Mouse (Mus musculus): ENCODE measurements around the gene Ttll5. TPM values are rescaled to one million over a fixed set of nuclear protein-coding genes. Genes with fewer than 3 reads are reported as not detected.

Ttll5 gene
- total and polyA plus RNA-seq, 3 experiments: 7.4 to 18.5 TPM; not detected in 1

DNA sequence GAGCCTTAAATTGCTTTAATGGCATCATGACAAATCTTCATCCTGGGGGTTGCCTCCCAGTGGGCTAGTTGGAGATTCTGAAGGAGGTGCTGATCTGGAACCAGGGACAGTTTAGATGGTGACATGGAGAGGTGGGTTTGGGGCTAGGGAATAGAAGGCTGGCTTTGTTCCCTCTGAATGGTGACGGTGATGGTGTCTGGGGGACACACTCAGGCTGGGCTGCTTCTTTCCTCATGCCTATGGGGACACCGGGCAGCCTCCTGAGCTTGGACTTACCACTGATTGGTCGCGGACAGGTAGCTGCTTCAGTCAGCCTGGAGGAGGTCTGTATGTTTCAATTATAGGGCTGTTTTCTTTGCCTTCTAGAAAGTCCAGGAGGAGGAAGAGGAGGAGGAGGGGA, 12.8 kb upstream of the Ttll5 start:
- DNase-seq (ENCODE audit: low read depth, low spot score): no peak
- no peak for TF ChIP-seq EP300 (IDR thresholded peaks at IDR 0.05; ENCODE audit: low read depth in 1 of 2, low read length in 2 of 2)
- TF ChIP-seq RAD21 (IDR thresholded peaks at IDR 0.05; ENCODE audit: low read depth, low read length): no peak
- TF ChIP-seq CTCF (IDR thresholded peaks at IDR 0.05 in 2 of 3, conservative IDR thresholded peaks at IDR 0.05 in 1 of 3; ENCODE audit: control insufficient read depth in 1 of 3, insufficient read depth in 1 of 3, low read depth in 2 of 3, low read length in 3 of 3, poor library complexity in 1 of 3, severe bottlenecking in 1 of 3): no peak
- no peak for TF ChIP-seq GATA1 (IDR thresholded peaks at IDR 0.05; ENCODE audit: low read depth, low read length)
- TF ChIP-seq TAL1 (IDR thresholded peaks at IDR 0.05; ENCODE audit: low read length): no peak
- no peak for TF ChIP-seq UBTF (IDR thresholded peaks at IDR 0.05; ENCODE audit: borderline replicate concordance, insufficient read depth, low read depth, low read length)
- no peak for TF ChIP-seq MAX (IDR thresholded peaks at IDR 0.05; ENCODE audit: low read length)
- TF ChIP-seq HCFC1 (IDR thresholded peaks at IDR 0.05; ENCODE audit: low read depth, low read length): no peak
- TF ChIP-seq SMC3 (IDR thresholded peaks at IDR 0.05; ENCODE audit: low read depth, low read length): no peak
- no peak for TF ChIP-seq ELF1 (IDR thresholded peaks at IDR 0.05; ENCODE audit: low read depth, low read length)
- TF ChIP-seq ZC3H11A (IDR thresholded peaks at IDR 0.05; ENCODE audit: low read depth, low read length): no peak
- no peak for TF ChIP-seq JUND (IDR thresholded peaks at IDR 0.05; ENCODE audit: low read depth, low read length)
- no peak for TF ChIP-seq TCF12 (IDR thresholded peaks at IDR 0.05; ENCODE audit: low read depth, low read length)
- TF ChIP-seq MXI1 (IDR thresholded peaks at IDR 0.05; ENCODE audit: low read depth, low read length): no peak
- TF ChIP-seq USF2 (IDR thresholded peaks at IDR 0.05; ENCODE audit: borderline replicate concordance in 1 of 2, insufficient read depth in 1 of 2, low read depth in 1 of 2, low read length in 2 of 2): no peak
- no peak for TF ChIP-seq MEF2A (IDR thresholded peaks at IDR 0.05; ENCODE audit: extremely low read depth, insufficient replicate concordance, low read depth, low read length, poor library complexity, severe bottlenecking)
- TF ChIP-seq E2F4 (IDR thresholded peaks at IDR 0.05; ENCODE audit: borderline replicate concordance, low read depth, low read length): no peak
- no peak for TF ChIP-seq MAFK (IDR thresholded peaks at IDR 0.05; ENCODE audit: borderline replicate concordance, low read depth, low read length)
- TF ChIP-seq SIN3A (IDR thresholded peaks at IDR 0.05; ENCODE audit: low read length): no peak
- TF ChIP-seq RCOR1 (IDR thresholded peaks at IDR 0.05; ENCODE audit: low read depth, low read length): no peak
- Histone ChIP-seq H3K27me3 (ENCODE audit: control insufficient read depth in 1 of 2, insufficient read depth in 2 of 2, low read length in 2 of 2) (no peaks in the 10 kb centered on the region), H3K79me2 (ENCODE audit: control insufficient read depth, insufficient read depth, low read length, poor library complexity) (no peaks in the 10 kb centered on the region), H3K4me1 (ENCODE audit: control insufficient read depth in 1 of 2, insufficient read depth in 2 of 2, low read length in 2 of 2) (no peaks in the 10 kb centered on the region), H3K9ac (ENCODE audit: control insufficient read depth, low read depth, low read length, poor library complexity, severe bottlenecking) (no peak overlapping the region), H3K27ac (ENCODE audit: control insufficient read depth, low read depth, low read length) (no peak overlapping the region), H3K36me3 (ENCODE audit: control insufficient read depth in 1 of 2, insufficient read depth in 2 of 2, low read length in 2 of 2) (no peaks in the 10 kb centered on the region), H3K9me3 (replicated peaks; ENCODE audit: insufficient read depth, low read length) (no peaks in the 10 kb centered on the region), H3K4me3 (ENCODE audit: control insufficient read depth in 1 of 2, insufficient read depth in 1 of 2, low read depth in 2 of 2, low read length in 2 of 2) (no peak overlapping the region)

- Histone ChIP-seq H3K27ac (ENCODE audit: control insufficient read depth, low read depth, low read length) (no peak overlapping the region), H3K27me3 (ENCODE audit: control insufficient read depth in 1 of 2, insufficient read depth in 2 of 2, low read length in 2 of 2) (no peaks in the 10 kb centered on the region), H3K4me1 (ENCODE audit: control insufficient read depth in 1 of 2, insufficient read depth in 2 of 2, low read length in 2 of 2) (no peaks in the 10 kb centered on the region), H3K79me2 (ENCODE audit: control insufficient read depth, insufficient read depth, low read length, poor library complexity) (no peaks in the 10 kb centered on the region), H3K9ac (ENCODE audit: control insufficient read depth, low read depth, low read length, poor library complexity, severe bottlenecking) (no peak overlapping the region), H3K4me3 (ENCODE audit: control insufficient read depth in 1 of 2, insufficient read depth in 1 of 2, low read depth in 2 of 2, low read length in 2 of 2) (no peak overlapping the region), H3K36me3 (ENCODE audit: control insufficient read depth in 1 of 2, insufficient read depth in 2 of 2, low read length in 2 of 2) (peaks cover 0 to 1% of the 10 kb centered on the region in 2 experiments; a peak in 1 of 4 replicates), H3K9me3 (replicated peaks; ENCODE audit: insufficient read depth, low read length) (no peaks in the 10 kb centered on the region)
- TF ChIP-seq NRF1 (IDR thresholded peaks at IDR 0.05; ENCODE audit: insufficient read depth, low read depth, low read length, poor library complexity, severe bottlenecking) (no peak), CTCF (IDR thresholded peaks at IDR 0.05 in 2 of 3, conservative IDR thresholded peaks at IDR 0.05 in 1 of 3; ENCODE audit: control insufficient read depth in 1 of 3, insufficient read depth in 1 of 3, low read depth in 2 of 3, low read length in 3 of 3, poor library complexity in 1 of 3, severe bottlenecking in 1 of 3) (no peak), UBTF (IDR thresholded peaks at IDR 0.05; ENCODE audit: borderline replicate concordance, insufficient read depth, low read depth, low read length) (no peak), MYB (IDR thresholded peaks at IDR 0.05; ENCODE audit: low read depth, low read length) (no peak)
- no peak for DNase-seq (ENCODE audit: low read depth, low spot score)
These were observed 10.9 kb upstream of the Ttll5 start for GRCm38 (mm10) chr12:85813599-85813998.
